Mouse (Mus musculus) ES-E14 (cell line): ENCODE data around the gene Birc2. TPM values are rescaled to one million over a fixed set of nuclear protein-coding genes. Genes with fewer than 3 reads are reported as not detected.

Experiments
- DNase-seq: peaks from one replicate; pipeline ENCODE4 v3.0.0-alpha.2; 2013; ENCODE audit warnings: low read depth, low spot score
- H3K27ac ChIP-seq: 2 replicates; pipeline ENCODE4 v1.5.1; 2012; ENCODE audit warnings: low read depth, mild to moderate bottlenecking, low read length, moderate library complexity, mixed read lengths; ENCODE audit not compliant: poor library complexity, insufficient read depth, severe bottlenecking
- H3K36me3 ChIP-seq: 2 replicates; pipeline ENCODE4 v1.6.1; 2012; ENCODE audit warnings: mild to moderate bottlenecking, low read length, moderate library complexity, mixed read lengths; ENCODE audit not compliant: control insufficient read depth, poor library complexity, insufficient read depth, severe bottlenecking
- H3K4me1 ChIP-seq, 2 experiments: fragments of 150-350 bp in 1 of 2; sonication (generic) in 1 of 2; 2 replicates each; pipeline ENCODE4 v1.6.1; 2012; ENCODE audit warnings: low read length in 2 of 2, mild to moderate bottlenecking in 1 of 2, mixed read lengths in 1 of 2; ENCODE audit not compliant: control insufficient read depth in 2 of 2, insufficient read depth in 2 of 2, poor library complexity in 1 of 2
- H3K4me3 ChIP-seq, 2 experiments: fragments of 150-350 bp in 1 of 2; sonication (generic) in 1 of 2; 2 replicates each; pipeline ENCODE4 v1.5.1; 2012; ENCODE audit warnings: low read length in 2 of 2, low read depth in 1 of 2, mild to moderate bottlenecking in 1 of 2, mixed read lengths in 1 of 2; ENCODE audit not compliant: insufficient read depth in 1 of 2, poor library complexity in 1 of 2, severe bottlenecking in 1 of 2
- H3K9ac ChIP-seq: 2 replicates; pipeline ENCODE4 v1.6.1; 2012; ENCODE audit warnings: low read depth, mild to moderate bottlenecking, low read length, mixed read lengths; ENCODE audit not compliant: poor library complexity, insufficient read depth, severe bottlenecking
- H3K9me3 ChIP-seq: fragments of 150-350 bp; sonication (generic); 2 replicates; pipeline ENCODE4 v1.6.1; 2012; ENCODE audit warnings: low read depth, mild to moderate bottlenecking, low read length; ENCODE audit not compliant: control insufficient read depth, insufficient read depth
- CHD2 ChIP-seq: IDR thresholded peaks from 2 replicates; pipeline ENCODE4 v1.6.1; 2014; ENCODE audit warnings: mild to moderate bottlenecking, low read depth, low read length, inconsistent platforms
- HCFC1 ChIP-seq: IDR thresholded peaks from 2 replicates; pipeline ENCODE4 v1.6.1; 2012; ENCODE audit warnings: low read length, inconsistent platforms, borderline replicate concordance; ENCODE audit not compliant: insufficient read depth
- MAFK ChIP-seq: IDR thresholded peaks from 2 replicates; pipeline ENCODE4 v1.6.1; 2014; ENCODE audit warnings: mild to moderate bottlenecking, low read depth, low read length, inconsistent platforms; ENCODE audit not compliant: insufficient read depth
- ZC3H11A ChIP-seq: IDR thresholded peaks from 2 replicates; pipeline ENCODE4 v1.6.1; 2012; ENCODE audit warnings: low read depth, mild to moderate bottlenecking, inconsistent platforms, low read length, borderline replicate concordance
- ZNF384 ChIP-seq: IDR thresholded peaks from 2 replicates; pipeline ENCODE4 v1.6.1; 2012; ENCODE audit warnings: low read depth, low read length, inconsistent platforms
- in situ Hi-C, 2 experiments: fragments of 600-800 bp; cut with MboI; formaldehyde crosslinking; loops; one replicate each; pipeline ENCODE4 v1.15.1; 2025; ENCODE audit warnings: low sequenced_read_pairs in 2 of 2, inconsistent platforms in 1 of 2; ENCODE audit not compliant: unreplicated experiment in 2 of 2
- total RNA-seq: library from RNA; depleted of rRNA; stranded (reverse); fragments of 300-350 nt; gene quantifications from 2 replicates; pipeline ENCODE4 v1.2.3, GENCODE M21; 2012

Gene Birc2
- total RNA-seq, 1 experiment: 30.5 TPM

DNA sequence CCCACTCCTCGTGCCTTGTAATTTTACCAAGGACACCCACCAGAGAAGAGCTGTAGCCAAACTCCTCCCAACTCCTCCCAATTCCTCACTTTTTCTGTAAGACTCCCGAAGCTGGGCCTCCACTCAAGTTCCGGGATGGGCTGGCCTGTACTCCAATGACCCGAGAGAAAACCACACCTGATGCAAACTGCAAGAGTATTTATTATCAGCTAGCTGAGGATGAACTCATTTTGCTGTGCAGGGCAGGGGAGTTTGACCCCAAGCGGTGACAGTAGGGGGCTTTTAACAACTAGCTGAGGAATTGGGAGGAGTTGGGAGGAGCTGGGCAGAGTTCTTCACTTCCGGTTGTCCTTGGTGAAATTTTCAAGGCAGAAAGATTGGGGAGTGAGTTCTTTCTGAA lies 4.4 kb upstream of the Birc2 start:
- in situ Hi-C loops: no loop called here
- Histone ChIP-seq H3K9ac (0 out of 2 replicates have a peak overlapping the region, but pooled peaks have one; percentile 28), H3K36me3 (no peaks in the 10 kb centered on the region), H3K4me1 (peaks cover 0 to 5% of the 10 kb centered on the region in 2 experiments; a peak in 2 of 4 replicates), H3K4me3 (no peak overlapping the region), H3K9me3 (no peaks in the 10 kb centered on the region), H3K27ac (no peak overlapping the region)
- TF ChIP-seq ZNF384: no peak
- no peak for TF ChIP-seq CHD2
- no peak for TF ChIP-seq MAFK
- TF ChIP-seq ZC3H11A: no peak
- TF ChIP-seq HCFC1: no peak
- no peak for DNase-seq

DNA sequence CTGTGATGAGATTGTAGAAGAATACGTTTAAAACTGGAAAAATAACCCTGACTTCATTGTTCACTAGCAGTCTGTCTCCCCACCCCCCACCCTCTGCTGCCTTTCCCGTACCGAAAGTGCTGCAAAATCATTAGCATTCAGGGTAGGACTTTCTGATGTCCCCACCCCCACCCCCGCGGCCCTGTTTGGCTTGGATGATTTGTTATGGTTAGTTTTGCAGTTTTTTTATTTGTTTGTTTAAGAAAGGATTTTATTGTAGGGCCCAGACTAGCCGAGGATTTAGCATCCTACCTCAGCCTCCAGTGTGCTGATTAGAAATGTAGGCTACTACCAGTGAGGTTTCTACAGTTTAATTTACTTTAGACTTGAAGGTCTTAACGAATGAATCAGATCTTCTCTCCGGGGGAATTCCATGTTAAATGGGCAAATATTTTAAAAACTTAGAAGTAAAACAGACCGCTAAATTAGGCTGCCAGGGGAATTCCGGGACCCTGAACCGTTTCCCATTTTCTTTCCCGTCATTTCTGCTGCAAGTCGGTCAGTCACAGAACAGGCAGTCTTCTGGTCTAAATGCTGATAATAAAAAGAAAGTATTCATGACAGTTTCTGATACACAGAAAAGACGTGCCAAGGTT lies 1.1 kb upstream of the Birc2 start:
- Histone ChIP-seq H3K4me1 (peaks cover 1 to 2% of the 10 kb centered on the region in 2 experiments; a peak in 2 of 4 replicates), H3K36me3 (peaks cover 2% of the 10 kb centered on the region; the same call in 1 of the 2 replicates), H3K27ac (peak overlapping the region; percentile 97; the same call in 1 of the 2 replicates), H3K9ac (peak overlapping the region; percentile 90; the same call in 1 of the 2 replicates), H3K4me3 (peak overlapping the region; percentile 79), H3K9me3 (no peaks in the 10 kb centered on the region)
- TF ChIP-seq ZC3H11A: no peak
- TF ChIP-seq ZNF384: no peak
- TF ChIP-seq MAFK: no peak
- TF ChIP-seq CHD2: peak; percentile 73; the same call in 1 of the 2 replicates
- no peak for TF ChIP-seq HCFC1
- in situ Hi-C loops: no loop called here
- peak; percentile 39 for DNase-seq

DNA sequence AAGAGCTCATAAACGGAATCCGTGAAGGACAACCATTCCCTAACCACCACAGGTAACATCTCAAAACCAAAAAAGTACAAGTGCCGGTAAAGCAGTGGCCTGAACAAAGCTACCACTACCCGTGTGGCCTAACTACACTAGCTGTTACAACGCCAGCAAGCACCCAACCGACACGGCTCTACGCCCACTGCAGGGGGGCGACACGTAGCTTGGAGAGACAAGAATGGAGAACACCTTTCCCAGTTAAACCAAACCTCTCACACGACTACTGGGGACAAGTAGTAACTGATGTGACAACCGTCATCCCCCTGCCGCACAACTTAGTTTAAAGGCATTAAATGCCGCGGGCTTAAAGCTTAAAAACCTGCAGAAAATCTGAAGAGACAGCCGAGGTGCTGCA lies 533 bp downstream of the Birc2 start:
- peak overlapping the region; percentile 80 for H3K9ac ChIP-seq
- TF ChIP-seq ZNF384 (no peak), CHD2 (no peak), HCFC1 (no peak), MAFK (no peak), ZC3H11A (no peak)
- H3K36me3 ChIP-seq: peaks cover 2% of the 10 kb centered on the region; the same call in 1 of the 2 replicates
- H3K27ac ChIP-seq: peak overlapping the region; percentile 85
- H3K9me3 ChIP-seq: no peaks in the 10 kb centered on the region
- peak; percentile 56 for DNase-seq
- in situ Hi-C loops: no loop called here
- H3K4me1 ChIP-seq: peaks cover 1 to 2% of the 10 kb centered on the region in 2 experiments; a peak in 2 of 4 replicates
- peak overlapping the region; percentile 79 for H3K4me3 ChIP-seq

DNA sequence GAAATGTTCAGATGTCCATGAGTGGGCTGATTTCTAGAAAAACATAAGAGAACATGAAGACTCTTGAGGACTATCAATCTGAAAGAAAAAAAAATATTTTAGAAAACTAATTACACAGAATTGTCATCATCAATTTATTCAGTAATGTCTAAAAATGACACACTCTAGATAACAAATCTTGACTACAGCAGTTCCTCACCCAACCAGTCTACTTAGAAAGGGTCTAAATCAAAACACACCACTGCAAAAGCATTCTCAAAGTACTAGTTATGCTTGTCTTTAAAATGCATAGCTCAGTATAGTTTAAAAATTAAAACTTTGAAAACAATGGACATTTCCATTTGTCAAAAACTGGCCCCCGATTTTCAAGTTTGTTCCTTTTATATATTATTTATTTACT lies 1.6 kb downstream of the Birc2 start:
- in situ Hi-C loops: no loop called here
- H3K4me3 ChIP-seq: peak overlapping the region in 1 of 2 experiments; percentile 79; a peak in 1 of 4 replicates
- DNase-seq: no peak
- H3K9me3 ChIP-seq: no peaks in the 10 kb centered on the region
- TF ChIP-seq HCFC1 (no peak), MAFK (no peak), CHD2 (no peak), ZNF384 (no peak), ZC3H11A (no peak)
- H3K27ac ChIP-seq: no peak overlapping the region
- peaks cover 2 to 3% of the 10 kb centered on the region in 2 experiments; a peak in 2 of 4 replicates for H3K4me1 ChIP-seq
- peaks cover 2% of the 10 kb centered on the region; the same call in 1 of the 2 replicates for H3K36me3 ChIP-seq
- no peak overlapping the region for H3K9ac ChIP-seq
